Mouse (Mus musculus) kidney, postnatal 4 days (tissue): ENCODE measurements around the gene Gbe1.

Source experiments
- DNase-seq, 2 experiments: peaks; one replicate each; pipeline ENCODE4 v3.0.0; 2021; ENCODE audit warnings: mixed read lengths in 2 of 2

The Gbe1 gene

GRCm38 (mm10) chr16:70358326-70358725 lies 44.6 kb downstream of the Gbe1 start:
- DNase-seq, result no peak

GRCm38 (mm10) chr16:70365229-70365628 lies 51.5 kb downstream of the Gbe1 start:
- no peak for DNase-seq

- no peak for DNase-seq
Measured at GRCm38 (mm10) chr16:70381045-70381444, 67.3 kb downstream of the Gbe1 start.

GRCm38 (mm10) chr16:70385494-70385893 lies 71.7 kb downstream of the Gbe1 start:
- no peak for DNase-seq

GRCm38 (mm10) chr16:70387385-70387784 lies 73.6 kb downstream of the Gbe1 start:
- no peak for DNase-seq

- no peak for DNase-seq
Measured at GRCm38 (mm10) chr16:70395276-70395675, 81.5 kb downstream of the Gbe1 start.

GRCm38 (mm10) chr16:70407780-70408179 lies 94.0 kb downstream of the Gbe1 start:
- DNase-seq, result no peak

- no peak for DNase-seq
Measured at GRCm38 (mm10) chr16:70421077-70421476, 107.3 kb downstream of the Gbe1 start.

- no peak for DNase-seq
Measured at GRCm38 (mm10) chr16:70449520-70449919, 135.8 kb downstream of the Gbe1 start.

- DNase-seq, result no peak
Measured at GRCm38 (mm10) chr16:70475583-70475982, 161.8 kb downstream of the Gbe1 start.

GRCm38 (mm10) chr16:70476161-70476560 lies 162.4 kb downstream of the Gbe1 start:
- DNase-seq, result no peak

- DNase-seq, result no peak
Measured at GRCm38 (mm10) chr16:70480494-70480893, 166.7 kb downstream of the Gbe1 start.

GRCm38 (mm10) chr16:70506457-70506856 lies 192.7 kb downstream of the Gbe1 start:
- DNase-seq, result no peak

GRCm38 (mm10) chr16:70510938-70511337 lies 197.2 kb downstream of the Gbe1 start:
- no peak for DNase-seq

- DNase-seq, result no peak
Measured at GRCm38 (mm10) chr16:70522861-70523260, 209.1 kb downstream of the Gbe1 start.

- DNase-seq, result no peak
Measured at GRCm38 (mm10) chr16:70523566-70523965, 209.8 kb downstream of the Gbe1 start.

- DNase-seq, result no peak
Measured at GRCm38 (mm10) chr16:70524273-70524672, 210.5 kb downstream of the Gbe1 start.

- DNase-seq, result no peak
Measured at GRCm38 (mm10) chr16:70527224-70527623, 213.5 kb downstream of the Gbe1 start.

GRCm38 (mm10) chr16:70535224-70535623 lies 221.5 kb downstream of the Gbe1 start:
- no peak for DNase-seq

- no peak for DNase-seq
Measured at GRCm38 (mm10) chr16:70550835-70551234, 237.1 kb downstream of the Gbe1 start.

- DNase-seq, result peak; percentile 68 to 75
Measured at GRCm38 (mm10) chr16:70561635-70562348, 248.0 kb downstream of the Gbe1 start.

GRCm38 (mm10) chr16:70562574-70562973 lies 248.8 kb downstream of the Gbe1 start:
- no peak for DNase-seq

GRCm38 (mm10) chr16:70563456-70563855 lies 249.7 kb downstream of the Gbe1 start:
- peak in 1 of 2 experiments; percentile 17 for DNase-seq

- peak in 1 of 2 experiments; percentile 22 for DNase-seq
Measured at GRCm38 (mm10) chr16:70568341-70569265, 254.9 kb downstream of the Gbe1 start.
